Mouse (Mus musculus) adrenal gland, adult 10 weeks (tissue): ENCODE results near the gene Pramel6. TPM values are rescaled to one million over a fixed set of nuclear protein-coding genes. Genes with fewer than 3 reads are reported as not detected.

Experiments
- polyA plus RNA-seq: library from polyadenylated mRNA; stranded (reverse); fragments of 350-450 nt; fragmentation: Illumina TruSeq; extraction: RNeasy Lipid Tissue Mini Kit (QIAGEN cat#74804); gene quantifications from one replicate; pipeline ENCODE4 v1.2.3, GENCODE M21; 2014; ENCODE audit warnings: low read depth, low replicate concordance

The Pramel6 gene
- not detected for polyA plus RNA-seq

DNA sequence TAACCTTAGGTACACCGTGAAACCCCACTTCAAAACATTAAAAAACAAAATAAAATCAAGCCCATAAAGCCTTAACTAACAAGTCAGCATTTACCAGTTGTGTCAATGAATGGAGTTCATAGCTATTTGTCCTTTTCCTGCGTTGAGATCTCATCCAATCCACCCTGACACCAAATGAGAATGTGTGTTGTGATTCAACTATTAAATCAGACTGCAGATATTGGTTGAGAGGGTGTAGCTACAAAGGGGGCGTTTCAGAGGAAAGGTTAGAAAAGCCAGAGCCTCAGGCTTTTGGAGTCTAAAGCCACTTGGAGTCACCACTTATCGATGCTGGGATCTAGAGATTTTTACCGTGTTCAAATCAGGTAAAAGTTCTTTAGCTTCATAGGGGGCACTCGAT, at the start of gene Pramel6:
Gene Pramel6 (plus strand): TSS at position 301 of the 400 bp plus-strand sequence.

DNA sequence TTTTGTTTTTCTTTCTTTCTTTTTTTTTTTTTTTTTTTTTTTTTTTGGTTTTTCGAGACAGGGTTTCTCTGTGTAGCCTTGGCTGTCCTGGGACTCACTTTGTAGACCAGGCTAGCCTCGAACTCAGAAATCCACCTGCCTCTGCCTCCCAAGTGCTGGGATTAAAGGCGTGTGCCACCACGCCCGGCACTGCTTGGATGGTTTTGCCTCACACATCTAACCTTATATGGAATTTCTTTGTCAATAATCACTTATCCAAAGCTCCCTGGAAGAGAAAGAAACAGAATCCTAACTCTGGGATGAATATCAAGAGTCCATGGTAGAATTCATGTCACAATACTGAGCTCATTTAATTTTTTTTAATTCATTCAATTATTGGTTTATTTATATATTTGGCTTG, 9.4 kb upstream of the Pramel6 start, which contains the start of gene Pramel7:
Gene Pramel7 (minus strand): TSS at position 101 of the 400 bp plus-strand sequence.

DNA sequence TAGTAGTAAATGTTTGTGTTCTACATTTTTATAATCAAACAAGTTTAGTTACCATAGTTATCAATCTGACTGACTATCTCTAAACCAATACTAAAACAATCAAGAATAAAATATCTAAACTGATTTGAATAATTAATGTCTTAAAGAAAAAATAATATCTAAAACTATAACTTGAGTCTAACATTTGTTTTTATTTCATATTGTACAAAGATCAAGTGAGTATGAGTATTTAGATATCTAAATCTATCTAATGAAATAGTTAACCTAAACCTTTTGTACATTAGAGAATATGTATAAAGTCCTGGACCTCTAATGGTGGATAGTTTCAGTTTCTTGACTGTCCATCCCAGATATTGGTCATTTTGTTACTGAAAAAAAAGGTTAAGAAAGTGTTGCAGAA, 25.1 kb downstream of the Pramel6 start, which contains the start of gene Olfr153:
Gene Olfr153 (plus strand): TSS at position 301 of the 400 bp plus-strand sequence.

DNA sequence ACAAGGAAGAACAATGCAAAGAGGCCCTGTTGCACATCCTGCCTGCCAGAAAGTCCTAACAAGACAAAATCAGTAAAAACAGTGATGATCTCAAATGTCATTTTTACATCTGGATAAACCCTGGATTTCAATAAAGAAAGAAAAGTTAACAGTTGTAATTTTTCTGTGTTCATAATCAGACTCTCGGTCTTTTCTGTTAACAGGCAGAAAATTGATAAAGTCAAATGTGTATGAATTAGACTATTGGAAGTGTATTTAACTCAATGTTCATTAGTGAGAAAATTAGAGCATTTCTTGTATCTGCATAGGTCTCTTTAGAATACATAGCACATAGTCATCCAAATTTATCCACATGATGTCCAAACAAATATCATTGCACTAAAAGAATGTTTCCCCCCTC, 39.1 kb downstream of the Pramel6 start, which contains the start of gene Olfr1128:
Gene Olfr1128 (minus strand): TSS at position 101 of the 400 bp plus-strand sequence.

Other genes starting within 250 kb of the Pramel6 start
- not detected for gene Olfr1116, start 239.0 kb upstream of the Pramel6 start, polyA plus RNA-seq
- gene Olfr1118, start 199.0 kb upstream of the Pramel6 start, polyA plus RNA-seq: not detected
- gene Olfr1120, start 151.8 kb upstream of the Pramel6 start, polyA plus RNA-seq: not detected
- gene Olfr1121, start 136.7 kb upstream of the Pramel6 start, polyA plus RNA-seq: not detected
- gene Olfr1122, start 120.7 kb upstream of the Pramel6 start, polyA plus RNA-seq: not detected
- gene Olfr1123, start 89.9 kb upstream of the Pramel6 start, polyA plus RNA-seq: not detected
- gene Olfr1124, start 76.3 kb upstream of the Pramel6 start, polyA plus RNA-seq: not detected
- gene Olfr1126, start 52.6 kb upstream of the Pramel6 start, polyA plus RNA-seq: not detected
- gene Pramel7, start 9.5 kb upstream of the Pramel6 start, polyA plus RNA-seq: not detected
- not detected for gene Olfr153, start 25.2 kb downstream of the Pramel6 start, polyA plus RNA-seq
- not detected for gene Olfr1128, start 39.0 kb downstream of the Pramel6 start, polyA plus RNA-seq
- not detected for gene Olfr1129, start 67.3 kb downstream of the Pramel6 start, polyA plus RNA-seq
- not detected for gene Olfr1130, start 99.6 kb downstream of the Pramel6 start, polyA plus RNA-seq
- gene Olfr1131, start 120.5 kb downstream of the Pramel6 start, polyA plus RNA-seq: not detected
- not detected for gene Olfr1132, start 131.0 kb downstream of the Pramel6 start, polyA plus RNA-seq
- gene Olfr1133, start 140.8 kb downstream of the Pramel6 start, polyA plus RNA-seq: not detected
- not detected for gene Olfr1134, start 151.9 kb downstream of the Pramel6 start, polyA plus RNA-seq
- gene Olfr1135, start 167.1 kb downstream of the Pramel6 start, polyA plus RNA-seq: not detected
- gene Olfr1136, start 187.4 kb downstream of the Pramel6 start, polyA plus RNA-seq: not detected
- gene Olfr1137, start 206.6 kb downstream of the Pramel6 start, polyA plus RNA-seq: not detected
- not detected for gene Olfr1138, start 233.4 kb downstream of the Pramel6 start, polyA plus RNA-seq
- not detected for gene Olfr1140, start 237.2 kb downstream of the Pramel6 start, polyA plus RNA-seq
- not detected for gene Olfr1141, start 247.4 kb downstream of the Pramel6 start, polyA plus RNA-seq